Mouse (Mus musculus): ENCODE results near the gene Thap11.

- no peak for TF ChIP-seq CTCF (IDR thresholded peaks at IDR 0.05; ENCODE audit: insufficient read depth, low read length)
- no peak for TF ChIP-seq POLR2A (IDR thresholded peaks at IDR 0.05; ENCODE audit: borderline replicate concordance, extremely low read depth, low read depth, low read length)
Observed at GRCm38 (mm10) chr8:105819659-105820058, 35.3 kb upstream of the Thap11 start.

All from lung, adult 2 months (tissue).